Mouse (Mus musculus): Measurements from ENCODE around the gene Ccdc183. TPM values are rescaled to one million over a fixed set of nuclear protein-coding genes. Genes with fewer than 3 reads are reported as not detected.

The Ccdc183 gene
- total RNA-seq (2021) = not detected
- long read RNA-seq = 0 reads

- DNase-seq (ENCODE audit: low spot score in 2 of 2) = no peak
Observed at GRCm38 (mm10) chr2:25617578-25617977, at the start of gene Ccdc183. TSS of gene Ccdc183 (minus strand) at chr2:25617678.

- DNase-seq (ENCODE audit: low spot score in 2 of 2) = no peak
Observed at GRCm38 (mm10) chr2:25666516-25666915, 49.0 kb upstream of the Ccdc183 start.

- DNase-seq (ENCODE audit: low spot score in 2 of 2) = no peak
Observed at GRCm38 (mm10) chr2:25664125-25664524, 46.6 kb upstream of the Ccdc183 start.

GRCm38 (mm10) chr2:25663511-25663910 lies 46.0 kb upstream of the Ccdc183 start:
- peak in 1 of 2 experiments; percentile 57 for DNase-seq (ENCODE audit: low spot score in 2 of 2)

- no peak for DNase-seq (ENCODE audit: low spot score in 2 of 2)
Observed at GRCm38 (mm10) chr2:25661245-25661970, 43.9 kb upstream of the Ccdc183 start.

GRCm38 (mm10) chr2:25660279-25660678 lies 42.8 kb upstream of the Ccdc183 start:
- DNase-seq (ENCODE audit: low spot score in 2 of 2) = no peak

GRCm38 (mm10) chr2:25657652-25658051 lies 40.2 kb upstream of the Ccdc183 start, which contains the start of gene Lcn5:
TSS of gene Lcn5 (plus strand) at chr2:25657952.
- no peak for DNase-seq (ENCODE audit: low spot score in 2 of 2)

GRCm38 (mm10) chr2:25657246-25657645 lies 39.8 kb upstream of the Ccdc183 start:
- no peak for DNase-seq (ENCODE audit: low spot score in 2 of 2)

GRCm38 (mm10) chr2:25656691-25657090 lies 39.2 kb upstream of the Ccdc183 start:
- DNase-seq (ENCODE audit: low spot score in 2 of 2) = peak in 1 of 2 experiments; percentile 4

GRCm38 (mm10) chr2:25654502-25654901 lies 37.0 kb upstream of the Ccdc183 start:
- no peak for DNase-seq (ENCODE audit: low spot score in 2 of 2)

- DNase-seq (ENCODE audit: low spot score in 2 of 2) = no peak
Observed at GRCm38 (mm10) chr2:25652902-25653301, 35.4 kb upstream of the Ccdc183 start, which contains the start of gene Lcn8. TSS of gene Lcn8 (plus strand) at chr2:25653120.

GRCm38 (mm10) chr2:25639890-25640289 lies 22.4 kb upstream of the Ccdc183 start:
- peak in 1 of 2 experiments; percentile 47 for DNase-seq (ENCODE audit: low spot score in 2 of 2)

GRCm38 (mm10) chr2:25634046-25634445 lies 16.6 kb upstream of the Ccdc183 start:
- DNase-seq (ENCODE audit: low spot score in 2 of 2) = no peak

- DNase-seq (ENCODE audit: low spot score in 2 of 2) = no peak
Observed at GRCm38 (mm10) chr2:25633616-25634015, 16.1 kb upstream of the Ccdc183 start.

- DNase-seq (ENCODE audit: low spot score in 2 of 2) = no peak
Observed at GRCm38 (mm10) chr2:25628738-25629137, 11.3 kb upstream of the Ccdc183 start.

- no peak for DNase-seq (ENCODE audit: low spot score in 2 of 2)
Observed at GRCm38 (mm10) chr2:25627811-25628210, 10.3 kb upstream of the Ccdc183 start, which contains the start of gene Fcna. TSS of gene Fcna (minus strand) at chr2:25628030.

GRCm38 (mm10) chr2:25625986-25626385 lies 8.5 kb upstream of the Ccdc183 start:
- no peak for DNase-seq (ENCODE audit: low spot score in 2 of 2)

- DNase-seq (ENCODE audit: low spot score in 2 of 2) = peak; percentile 77 to 86
Observed at GRCm38 (mm10) chr2:25621229-25622200, 4.0 kb upstream of the Ccdc183 start, which contains the start of gene Tmem141. TSS of gene Tmem141 (minus strand) at chr2:25622005.

GRCm38 (mm10) chr2:25620852-25621228 lies 3.4 kb upstream of the Ccdc183 start:
- DNase-seq (ENCODE audit: low spot score in 2 of 2) = no peak

GRCm38 (mm10) chr2:25620386-25620785 lies 2.9 kb upstream of the Ccdc183 start:
- DNase-seq (ENCODE audit: low spot score in 2 of 2) = no peak

- no peak for DNase-seq (ENCODE audit: low spot score in 2 of 2)
Observed at GRCm38 (mm10) chr2:25616398-25616797, 1.1 kb downstream of the Ccdc183 start.

- no peak for DNase-seq (ENCODE audit: low spot score in 2 of 2)
Observed at GRCm38 (mm10) chr2:25608671-25609070, 8.8 kb downstream of the Ccdc183 start.

Measured in layer of hippocampus, adult 18-20 months (tissue).